Mouse (Mus musculus) kidney, postnatal 0 days (tissue): Measurements from ENCODE around the gene Snap91. TPM values are rescaled to one million over a fixed set of nuclear protein-coding genes. Genes with fewer than 3 reads are reported as not detected.

Experiments used
- ATAC-seq: fragments of 200-750 bp; cut with Nextera tagmentation; replicated peaks from 2 replicates; pipeline ENCODE4 v1.8.0; 2017; ENCODE audit warnings: low read depth, moderate number of reproducible peaks, moderate TSS enrichment, moderate library complexity; ENCODE audit not compliant: low FRiP score
- DNase-seq: peaks from one replicate; pipeline ENCODE4 v3.0.0-alpha.2; 2016; ENCODE audit warnings: low spot score
- H3K27ac ChIP-seq: fragments of 300-500 bp; sonication (generic); 2 replicates; pipeline ENCODE4 v1.5.1; 2014; ENCODE audit warnings: mild to moderate bottlenecking
- H3K27me3 ChIP-seq: fragments of 300-500 bp; sonication (generic); 2 replicates; pipeline ENCODE4 v1.6.1; 2014; ENCODE audit warnings: low read length, mixed read lengths; ENCODE audit not compliant: insufficient read depth
- H3K36me3 ChIP-seq: fragments of 300-500 bp; sonication (generic); 2 replicates; pipeline ENCODE4 v1.6.1; 2014; ENCODE audit warnings: low read length, mixed read lengths; ENCODE audit not compliant: insufficient read depth
- H3K4me1 ChIP-seq: fragments of 300-500 bp; sonication (generic); replicated peaks from 2 replicates; pipeline ENCODE4 v1.6.1; 2014; ENCODE audit warnings: antibody characterized with exemption, low read length, mixed read lengths; ENCODE audit not compliant: insufficient read depth
- H3K4me2 ChIP-seq: fragments of 300-500 bp; sonication (generic); 2 replicates; pipeline ENCODE4 v1.6.1; 2014; ENCODE audit warnings: mild to moderate bottlenecking, low read length, moderate library complexity, mixed read lengths
- H3K4me3 ChIP-seq: fragments of 300-500 bp; sonication (generic); replicated peaks from 2 replicates; pipeline ENCODE4 v1.5.1; 2014; ENCODE audit warnings: low read depth, low read length
- H3K9ac ChIP-seq: fragments of 300-500 bp; sonication (generic); 2 replicates; pipeline ENCODE4 v1.6.1; 2014; ENCODE audit warnings: low read depth, low read length
- H3K9me3 ChIP-seq: fragments of 300-500 bp; sonication (generic); replicated peaks from 2 replicates; pipeline ENCODE4 v1.6.1; 2016; ENCODE audit warnings: low read length, inconsistent platforms, mixed read lengths
- CTCF ChIP-seq: IDR thresholded peaks from 2 replicates; pipeline ENCODE4 v1.5.1; 2016; ENCODE audit warnings: antibody characterized with exemption, low read depth, mild to moderate bottlenecking, moderate library complexity
- WGBS: fragments of 180-500 bp; shearing (Covaris S2); extraction: QIAGEN DNeasy Blood & Tissue Kit; methylation state at CpG from one replicate; pipeline ENCODE4 v1.1.7; 2014; 5-methylcytosine and 5-hydroxymethylcytosine counted together
- polyA plus RNA-seq: library from polyadenylated mRNA; unstranded; fragments of >200 nt; fragmentation: Nextera tagmentation; extraction: Ambion mirVana; gene quantifications from 2 replicates; pipeline ENCODE4 v1.2.1, GENCODE M21; 2015

Snap91 gene
- polyA plus RNA-seq, 1 experiment from 2014 or later = 20.9 TPM

DNA sequence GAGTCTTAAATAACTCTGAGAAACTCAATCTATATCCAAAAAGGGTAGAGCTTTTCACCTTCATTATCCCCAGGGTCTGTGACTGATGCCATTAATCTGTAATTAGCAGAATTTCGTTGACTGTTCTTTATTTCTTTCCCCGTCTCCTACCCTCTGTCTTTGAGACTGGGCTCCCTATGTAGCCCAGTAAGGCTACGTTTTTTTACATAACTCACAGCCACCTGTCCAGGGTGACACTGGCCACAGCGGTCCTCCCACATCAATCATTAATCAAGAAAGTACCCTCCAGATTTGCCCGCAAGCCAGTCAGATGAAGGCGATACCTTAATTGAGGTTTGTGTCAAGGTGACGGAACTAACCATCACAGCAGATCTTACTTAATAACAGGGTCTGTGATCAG is 81.4 kb downstream of the Snap91 start:
- TF ChIP-seq CTCF = no peak
- H3K9me3 ChIP-seq = no peaks in the 10 kb centered on the region
- H3K4me2 ChIP-seq = 0 out of 2 replicates have a peak overlapping the region, but pooled peaks have one; percentile 18
- H3K27me3 ChIP-seq = no peaks in the 10 kb centered on the region
- H3K9ac ChIP-seq = no peak overlapping the region
- WGBS = 41% methylated on average over 7 of the region's 7 CpGs
- H3K4me3 ChIP-seq = no peak overlapping the region
- H3K36me3 ChIP-seq = no peaks in the 10 kb centered on the region
- no peak; the same call in 1 of the 2 replicates for ATAC-seq
- no peaks in the 10 kb centered on the region; the same call in 1 of the 2 replicates for H3K4me1 ChIP-seq
- no peak for DNase-seq
- H3K27ac ChIP-seq = no peak overlapping the region

DNA sequence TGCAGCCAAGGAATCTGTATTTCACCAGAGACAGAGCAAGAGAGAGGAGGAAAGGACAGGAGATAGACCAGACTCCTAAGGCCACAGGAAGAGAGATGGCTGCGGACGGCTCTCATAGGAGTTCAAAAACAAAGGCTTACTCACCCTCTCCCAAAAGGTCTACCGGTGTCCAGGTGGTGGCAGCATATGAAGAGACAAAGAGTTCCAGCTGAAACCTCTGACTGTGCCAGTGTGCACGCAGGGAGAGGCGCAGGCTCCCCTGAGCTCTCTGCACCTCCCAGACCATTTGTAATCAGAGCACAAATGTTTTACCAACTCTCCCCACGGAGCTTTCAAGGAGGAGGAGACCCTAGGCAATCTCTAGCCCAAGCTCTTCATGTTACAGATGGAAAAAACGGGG is 81.8 kb downstream of the Snap91 start:
- Histone ChIP-seq H3K4me1 (no peaks in the 10 kb centered on the region; the same call in 1 of the 2 replicates), H3K4me2 (0 out of 2 replicates have a peak overlapping the region, but pooled peaks have one; percentile 18), H3K9me3 (no peaks in the 10 kb centered on the region), H3K36me3 (no peaks in the 10 kb centered on the region), H3K9ac (no peak overlapping the region), H3K4me3 (no peak overlapping the region), H3K27ac (no peak overlapping the region), H3K27me3 (no peaks in the 10 kb centered on the region)
- WGBS = 28% methylated on average over 7 of the region's 7 CpGs
- peak; percentile 37 for TF ChIP-seq CTCF
- DNase-seq (peak; percentile 54), ATAC-seq (peak; percentile 40)

DNA sequence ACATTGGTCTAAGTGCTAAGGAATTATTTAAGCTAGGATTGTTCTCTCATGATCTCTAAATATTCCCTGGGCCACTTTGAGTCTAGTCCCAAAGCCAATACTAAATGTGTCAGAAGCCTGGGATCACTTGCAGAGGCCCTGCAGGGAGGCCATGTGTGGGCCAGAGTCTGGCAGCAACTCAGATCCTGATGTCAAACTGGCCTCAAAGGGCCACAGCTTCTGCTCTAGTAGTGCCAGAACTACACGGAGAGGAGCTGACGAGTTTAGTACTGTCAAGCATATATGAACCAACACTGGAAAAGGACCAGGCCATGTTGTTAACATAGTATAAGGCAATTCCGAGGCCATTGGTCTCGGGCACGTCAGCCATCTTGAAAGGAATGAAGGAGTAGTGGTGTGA is 82.3 kb downstream of the Snap91 start:
- WGBS = 88% methylated on average over 5 of the region's 5 CpGs
- Histone ChIP-seq H3K9me3 (no peaks in the 10 kb centered on the region), H3K4me1 (no peaks in the 10 kb centered on the region; the same call in 1 of the 2 replicates), H3K4me3 (no peak overlapping the region), H3K4me2 (no peak overlapping the region), H3K27me3 (no peaks in the 10 kb centered on the region), H3K36me3 (no peaks in the 10 kb centered on the region), H3K27ac (no peak overlapping the region), H3K9ac (no peak overlapping the region)
- TF ChIP-seq CTCF = no peak
- ATAC-seq = no peak
- no peak for DNase-seq

DNA sequence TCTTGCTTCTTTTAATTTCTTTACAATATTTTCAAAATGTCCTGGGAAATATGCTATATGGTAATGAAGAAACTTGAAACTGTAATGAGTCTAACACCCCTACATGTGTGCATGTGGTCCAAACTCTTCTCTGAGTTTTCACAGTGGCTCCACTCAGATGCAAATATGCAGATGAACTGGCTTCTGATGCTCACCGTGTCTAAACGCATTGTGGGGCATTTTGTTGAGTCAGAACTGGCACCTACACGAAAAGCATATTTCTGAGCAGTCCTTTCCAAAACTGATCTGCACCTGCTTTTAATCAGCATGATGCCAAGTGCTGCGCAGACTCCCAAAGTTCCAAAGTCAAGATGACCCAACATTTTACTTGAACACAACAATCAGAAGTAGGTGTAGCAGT is 82.9 kb downstream of the Snap91 start:
- 92% methylated on average over 4 of the region's 4 CpGs for WGBS
- H3K9ac ChIP-seq = no peak overlapping the region
- H3K9me3 ChIP-seq = no peaks in the 10 kb centered on the region
- H3K4me2 ChIP-seq = no peak overlapping the region
- H3K36me3 ChIP-seq = no peaks in the 10 kb centered on the region
- no peak overlapping the region for H3K4me3 ChIP-seq
- ATAC-seq (no peak), DNase-seq (no peak)
- no peak for TF ChIP-seq CTCF
- no peaks in the 10 kb centered on the region; the same call in 1 of the 2 replicates for H3K4me1 ChIP-seq
- H3K27ac ChIP-seq = no peak overlapping the region
- no peaks in the 10 kb centered on the region for H3K27me3 ChIP-seq

DNA sequence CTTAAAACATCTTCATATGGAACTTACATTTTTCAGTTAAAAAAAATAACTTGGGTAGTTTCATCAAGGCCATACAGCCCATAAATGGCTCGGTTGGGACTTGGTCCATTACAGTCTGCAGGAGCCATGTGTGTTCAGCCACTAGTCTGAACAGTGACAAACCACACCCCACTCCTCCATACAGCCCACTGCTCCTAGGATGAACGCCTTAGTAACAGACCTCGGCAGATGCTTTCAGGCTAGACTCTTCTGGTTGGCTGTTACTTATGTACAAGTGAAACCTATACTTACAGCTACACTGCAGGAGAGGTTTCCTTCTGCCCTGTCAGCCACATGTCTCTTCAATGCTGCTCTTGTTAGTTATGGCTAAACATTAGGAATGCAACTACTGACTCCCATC is 85.2 kb downstream of the Snap91 start:
- Histone ChIP-seq H3K4me3 (no peak overlapping the region), H3K9me3 (no peaks in the 10 kb centered on the region), H3K4me2 (no peak overlapping the region), H3K4me1 (no peaks in the 10 kb centered on the region), H3K9ac (no peak overlapping the region), H3K36me3 (no peaks in the 10 kb centered on the region), H3K27ac (no peak overlapping the region), H3K27me3 (no peaks in the 10 kb centered on the region)
- no peak for DNase-seq
- 47% methylated on average over 3 of the region's 3 CpGs for WGBS
- ATAC-seq = no peak
- TF ChIP-seq CTCF = no peak

DNA sequence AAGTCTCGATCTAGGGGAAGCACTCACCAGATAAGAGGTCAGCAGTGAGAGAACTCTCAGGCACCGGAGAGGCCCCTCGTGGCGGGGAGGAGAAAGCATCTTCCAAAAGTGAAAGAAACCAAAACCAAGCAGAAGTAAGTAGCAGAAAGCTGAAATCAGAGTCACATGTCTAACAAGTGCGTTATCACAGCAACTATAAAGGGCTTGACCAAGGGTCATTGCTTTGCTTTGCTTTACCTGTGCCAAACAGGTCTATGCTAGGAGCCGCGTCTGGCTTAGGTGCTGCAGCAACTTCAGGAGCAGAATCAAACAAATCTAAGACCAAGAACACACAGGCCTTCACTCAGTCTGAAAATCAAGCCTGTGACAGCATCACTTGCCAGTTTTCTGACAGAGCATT is 88.5 kb downstream of the Snap91 start:
- Histone ChIP-seq H3K4me3 (no peak overlapping the region), H3K4me1 (no peaks in the 10 kb centered on the region), H3K9ac (no peak overlapping the region), H3K36me3 (no peaks in the 10 kb centered on the region), H3K27ac (no peak overlapping the region), H3K9me3 (no peaks in the 10 kb centered on the region), H3K4me2 (no peak overlapping the region), H3K27me3 (no peaks in the 10 kb centered on the region)
- TF ChIP-seq CTCF = no peak
- ATAC-seq (no peak), DNase-seq (no peak)
- WGBS = 87% methylated on average over 7 of the region's 7 CpGs

DNA sequence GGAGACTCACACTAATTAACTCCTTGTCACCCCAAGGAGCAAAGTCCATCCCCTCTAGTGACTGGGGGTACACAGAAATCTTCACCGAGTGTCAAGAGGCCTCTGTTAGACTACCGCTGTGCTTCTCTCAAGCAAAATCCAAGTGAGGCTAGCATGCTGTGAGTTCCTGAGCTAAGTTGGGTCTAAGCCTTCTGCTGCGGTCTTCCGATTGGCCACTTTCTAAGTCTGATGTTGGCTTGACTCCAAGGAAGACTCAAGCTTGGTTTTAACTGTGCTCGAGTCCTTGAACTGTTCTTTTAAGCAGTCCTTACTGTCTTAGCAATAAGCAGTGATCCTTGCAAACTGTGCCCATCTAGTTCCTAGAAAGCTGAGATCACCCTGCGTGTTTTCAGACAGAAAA is 91.3 kb downstream of the Snap91 start:
- Histone ChIP-seq H3K36me3 (no peaks in the 10 kb centered on the region), H3K27me3 (no peaks in the 10 kb centered on the region), H3K9me3 (no peaks in the 10 kb centered on the region), H3K27ac (no peak overlapping the region), H3K4me2 (no peak overlapping the region), H3K9ac (no peak overlapping the region), H3K4me3 (no peak overlapping the region), H3K4me1 (no peaks in the 10 kb centered on the region)
- no peak for DNase-seq
- WGBS = 82% methylated on average over 6 of the region's 6 CpGs
- no peak for ATAC-seq
- no peak for TF ChIP-seq CTCF
